7 mouse cellular contexts compared by ENCODE assay signal in genomic region chr2:80969354-80969753, GRCm38 (mm10).
A peak's percentile ranks its signal among the peaks of the same experiment; 100 is the strongest.
DNase-seq lines count a peak whose midpoint lies in the region; ATAC-seq lines count a peak whose summit lies in the region.

No protein-coding gene starts in this region.

- H3K27me3 ChIP-seq in kidney, embryonic 15.5 days, result no peaks in the 10 kb centered on the region
- H3K27me3 ChIP-seq in embryonic facial prominence, embryonic 14.5 days (replicated peaks; ENCODE audit: control insufficient read depth, insufficient read depth, low read length), result no peaks in the 10 kb centered on the region
- no peaks in the 10 kb centered on the region for H3K27me3 ChIP-seq in heart, embryonic 15.5 days

- H3K4me2 ChIP-seq in kidney, embryonic 15.5 days, result no peak overlapping the region
- no peak overlapping the region for H3K4me2 ChIP-seq in embryonic facial prominence, embryonic 14.5 days (ENCODE audit: low read depth, low read length)
- peak overlapping the region; percentile 2 for H3K4me2 ChIP-seq in heart, embryonic 15.5 days

- 0 out of 2 replicates have a peak overlapping the region, but pooled peaks have one; percentile 9 for H3K27ac ChIP-seq in kidney, embryonic 15.5 days
- H3K27ac ChIP-seq in embryonic facial prominence, embryonic 14.5 days (replicated peaks; ENCODE audit: low read depth, low read length), result no peak overlapping the region
- peak overlapping the region; percentile 73 for H3K27ac ChIP-seq in heart, embryonic 15.5 days

- H3K36me3 ChIP-seq in kidney, embryonic 15.5 days, result no peaks in the 10 kb centered on the region
- no peaks in the 10 kb centered on the region for H3K36me3 ChIP-seq in embryonic facial prominence, embryonic 14.5 days (ENCODE audit: control insufficient read depth, insufficient read depth, low read length)
- H3K36me3 ChIP-seq in heart, embryonic 15.5 days, result no peaks in the 10 kb centered on the region

- H3K9ac ChIP-seq in kidney, embryonic 15.5 days, result no peak overlapping the region
- H3K9ac ChIP-seq in embryonic facial prominence, embryonic 14.5 days (ENCODE audit: low read depth, low read length), result no peak overlapping the region
- H3K9ac ChIP-seq in heart, embryonic 15.5 days, result no peak overlapping the region

- intact Hi-C loops in left cerebral cortex, postnatal 14 days (cut with DNase I), result no loop called here

- no peak overlapping the region for H3K4me3 ChIP-seq in kidney, embryonic 15.5 days (replicated peaks)
- no peak overlapping the region for H3K4me3 ChIP-seq in embryonic facial prominence, embryonic 14.5 days (ENCODE audit: low read depth, low read length)
- no peak overlapping the region for H3K4me3 ChIP-seq in heart, embryonic 15.5 days

- ATAC-seq in kidney, embryonic 15.5 days (replicated peaks; ENCODE audit: low FRiP score), result no peak
- ATAC-seq in embryonic facial prominence, embryonic 14.5 days (ENCODE audit: low read depth), result peak; percentile 89
- peak; percentile 84 for ATAC-seq in heart, embryonic 15.5 days (replicated peaks; ENCODE audit: insufficient number of reproducible peaks, insufficient read depth, low FRiP score, low read depth)

- WGBS in kidney, embryonic 15.5 days, result 42% methylated on average over 5 of the region's 5 CpGs
- WGBS in embryonic facial prominence, embryonic 14.5 days, result 25% methylated on average over 5 of the region's 5 CpGs
- WGBS in heart, embryonic 15.5 days, result 21% methylated on average over 5 of the region's 5 CpGs

- no peak for DNase-seq in kidney, adult 11 months
- DNase-seq in embryonic facial prominence, embryonic 14.5 days (ENCODE audit: low spot score), result peak; percentile 91
- DNase-seq in left cerebral cortex, postnatal 14 days (ENCODE audit: low spot score in 2 of 2), result peak; percentile 37 to 40
- DNase-seq in testis, postnatal 10 days (ENCODE audit: low spot score), result peak; percentile 49
- no peak for DNase-seq in spleen, postnatal 10 days (ENCODE audit: low spot score in 2 of 2)

- no peaks in the 10 kb centered on the region for H3K4me1 ChIP-seq in kidney, embryonic 15.5 days
- H3K4me1 ChIP-seq in embryonic facial prominence, embryonic 14.5 days (ENCODE audit: control insufficient read depth, insufficient read depth, low read length), result 0 out of 2 replicates have a peak, but pooled peaks cover 3% of the 10 kb centered on the region
- peaks cover 19% of the 10 kb centered on the region for H3K4me1 ChIP-seq in heart, embryonic 15.5 days (replicated peaks)

- no peaks in the 10 kb centered on the region for H3K9me3 ChIP-seq in kidney, embryonic 15.5 days (replicated peaks)
- H3K9me3 ChIP-seq in embryonic facial prominence, embryonic 14.5 days (ENCODE audit: control insufficient read depth, low read length), result no peaks in the 10 kb centered on the region
- H3K9me3 ChIP-seq in heart, embryonic 15.5 days (replicated peaks), result no peaks in the 10 kb centered on the region

Comparison
In these comparisons a context has a peak if more than half of its experiments do, and no peak if none do; other contexts are left out.
1. DNase-seq: peak in embryonic facial prominence, embryonic 14.5 days (single experiment), left cerebral cortex, postnatal 14 days (2 of 2) and testis, postnatal 10 days (single experiment); none in kidney, adult 11 months (single experiment) and spleen, postnatal 10 days (0 of 2).